Mouse (Mus musculus) thymus, postnatal 36 days (tissue): ENCODE data around the gene Atg101.
A peak's percentile ranks its signal among the peaks of the same experiment; 100 is the strongest.

Source experiments
- DNase-seq, 2 experiments: peaks; one replicate each; pipeline ENCODE4 v3.0.0; 2022; ENCODE audit warnings: mixed read lengths in 2 of 2

The Atg101 gene

DNA sequence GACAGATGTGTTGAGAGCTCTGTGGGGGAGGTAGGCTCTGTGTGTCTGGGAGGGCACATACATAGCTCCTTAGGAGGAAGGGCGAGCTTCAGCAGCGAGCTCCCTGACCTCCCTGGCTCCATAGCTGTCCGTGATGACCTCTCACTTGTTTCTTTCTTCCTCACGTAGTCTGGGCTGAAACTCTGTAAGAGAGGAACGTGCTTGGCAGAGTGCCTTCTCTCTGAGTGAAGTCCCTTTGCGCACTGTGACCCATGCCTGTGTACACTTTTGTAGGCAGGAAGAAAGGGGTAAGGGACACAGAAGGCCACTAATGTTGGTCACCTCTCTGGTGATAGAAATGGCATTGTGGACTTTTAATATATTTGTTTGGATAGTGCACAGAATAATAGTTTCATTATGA, 3.3 kb downstream of the Atg101 start:
- DNase-seq: no peak

DNA sequence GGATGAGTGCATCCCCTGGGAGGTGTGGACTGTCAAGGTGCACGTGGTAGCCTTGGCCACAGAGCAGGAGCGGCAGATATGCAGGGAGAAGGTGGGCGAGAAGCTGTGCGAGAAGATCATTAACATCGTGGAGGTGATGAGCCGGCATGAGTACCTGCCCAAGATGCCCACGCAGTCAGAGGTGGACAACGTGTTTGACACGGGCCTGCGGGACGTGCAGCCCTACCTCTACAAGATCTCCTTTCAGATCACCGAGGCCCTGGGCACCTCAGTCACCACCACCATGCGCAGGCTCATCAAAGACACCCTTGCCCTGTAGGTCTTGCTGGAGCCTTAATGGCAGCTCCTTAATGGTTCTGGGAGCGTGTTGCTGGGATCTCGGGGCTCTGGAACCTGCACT, 6.3 kb downstream of the Atg101 start:
- DNase-seq: no peak

DNA sequence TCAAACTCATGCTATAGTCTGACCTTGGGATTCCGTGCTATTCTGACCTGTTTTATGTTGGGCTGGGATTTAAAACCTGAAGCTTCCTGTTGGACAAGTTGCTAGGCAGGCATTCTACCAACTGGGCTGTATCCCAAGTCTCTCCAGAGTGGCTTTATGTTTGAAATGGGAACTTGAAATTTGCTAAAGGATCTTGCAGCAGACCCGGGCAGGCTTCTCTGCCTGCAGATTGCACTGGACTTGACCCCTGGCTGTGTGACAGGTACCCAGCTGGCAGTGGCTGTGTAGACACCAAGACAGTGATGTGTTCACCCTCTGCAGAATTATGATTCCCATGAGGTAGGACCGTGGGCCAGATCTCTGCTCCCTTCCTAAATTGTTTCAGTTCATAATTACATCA, 7.9 kb downstream of the Atg101 start:
- DNase-seq: no peak

DNA sequence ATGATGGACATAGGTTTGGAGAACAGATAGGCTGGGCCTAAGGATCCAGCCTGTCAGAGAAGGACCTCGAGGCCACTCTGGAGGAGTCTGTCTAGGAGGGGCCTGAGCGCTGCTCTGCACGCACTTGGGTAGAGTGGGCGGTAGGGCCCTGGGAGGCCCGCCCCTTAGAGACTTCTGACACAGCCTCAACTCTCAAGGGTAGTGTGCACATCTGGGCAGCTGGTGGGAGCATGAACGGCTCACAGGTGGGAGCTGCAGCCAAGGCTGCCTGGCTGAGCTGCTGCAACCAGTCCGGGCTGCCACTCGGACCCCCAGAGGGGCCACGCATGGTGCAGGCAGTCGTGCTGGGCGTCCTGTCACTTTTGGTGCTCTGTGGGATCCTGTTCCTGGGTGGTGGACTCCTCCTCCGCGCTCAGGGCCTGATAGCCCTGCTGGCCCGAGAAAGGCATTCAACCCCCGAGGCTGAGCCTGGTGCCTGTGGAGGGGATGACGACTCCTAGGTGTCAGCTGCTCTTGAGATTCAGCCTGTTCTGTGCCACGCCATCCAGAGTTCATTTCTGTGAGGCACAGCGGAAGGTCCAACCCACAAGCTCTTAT, 9.1 kb downstream of the Atg101 start, which contains the start of gene 6030408B16Rik:
Gene 6030408B16Rik (plus strand): TSS at position 188 of the 597 bp plus-strand sequence.
- no peak for DNase-seq

DNA sequence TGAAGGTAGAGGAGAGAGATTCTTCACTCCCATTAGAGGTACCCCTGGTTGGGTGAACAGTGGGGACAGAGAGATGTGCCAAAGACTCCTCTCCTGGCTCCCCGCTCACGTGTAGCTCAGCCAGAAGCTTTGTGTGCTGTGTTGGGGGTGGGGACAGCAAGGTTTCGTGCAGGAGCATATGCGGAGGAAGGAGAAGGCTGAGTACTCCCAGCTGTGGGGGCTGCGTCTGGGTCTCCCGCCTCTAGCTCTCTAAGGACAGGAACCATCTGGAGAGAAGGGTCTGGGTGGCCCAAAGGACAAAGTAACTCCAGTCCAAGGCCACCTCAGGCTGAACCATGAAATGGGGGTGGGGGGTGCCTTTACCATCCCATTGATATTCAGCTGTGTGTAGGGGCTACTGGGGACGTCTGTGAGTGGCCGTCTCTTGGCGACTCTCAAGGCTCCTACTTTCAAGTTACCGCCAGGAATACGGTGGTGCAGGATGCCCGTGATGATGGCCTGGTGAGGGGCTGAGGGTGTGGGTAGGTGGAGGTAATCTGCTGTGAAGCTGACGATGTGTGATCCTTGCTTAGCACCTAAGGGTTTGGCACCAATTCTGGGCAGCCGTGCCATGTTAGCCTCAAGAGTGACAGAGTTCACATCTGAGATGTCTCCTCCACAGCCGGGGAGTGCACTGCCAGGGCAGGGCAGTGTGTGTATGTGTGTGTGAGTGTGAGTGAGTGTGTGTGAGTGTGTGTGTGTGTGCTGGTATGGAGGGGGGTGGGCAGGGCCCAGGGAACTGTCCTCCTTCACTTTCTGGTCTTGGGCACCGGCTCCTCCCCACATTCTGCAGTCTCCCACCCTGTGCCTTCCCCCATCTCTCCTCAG, 10.2 kb downstream of the Atg101 start:
- no peak for DNase-seq

DNA sequence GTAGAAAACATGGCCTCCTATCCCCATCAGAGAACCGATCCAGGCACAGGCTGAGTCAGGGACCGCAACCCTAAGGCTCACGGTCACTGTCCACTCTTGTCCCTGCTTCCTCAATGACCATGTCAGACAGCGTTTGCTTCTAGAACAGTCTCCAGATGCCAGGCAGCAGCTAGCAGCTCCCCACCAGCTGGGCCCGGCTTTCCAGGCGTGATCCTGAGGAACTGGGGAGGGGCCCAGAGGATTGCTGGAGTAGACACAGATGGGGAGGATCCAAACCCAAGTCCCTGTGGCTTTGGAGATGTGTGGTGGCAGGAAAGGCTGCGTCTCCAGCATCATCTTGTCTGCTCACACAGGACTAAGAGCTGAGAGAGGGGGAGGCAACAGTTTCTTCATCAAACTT, 11.0 kb downstream of the Atg101 start:
- no peak for DNase-seq

DNA sequence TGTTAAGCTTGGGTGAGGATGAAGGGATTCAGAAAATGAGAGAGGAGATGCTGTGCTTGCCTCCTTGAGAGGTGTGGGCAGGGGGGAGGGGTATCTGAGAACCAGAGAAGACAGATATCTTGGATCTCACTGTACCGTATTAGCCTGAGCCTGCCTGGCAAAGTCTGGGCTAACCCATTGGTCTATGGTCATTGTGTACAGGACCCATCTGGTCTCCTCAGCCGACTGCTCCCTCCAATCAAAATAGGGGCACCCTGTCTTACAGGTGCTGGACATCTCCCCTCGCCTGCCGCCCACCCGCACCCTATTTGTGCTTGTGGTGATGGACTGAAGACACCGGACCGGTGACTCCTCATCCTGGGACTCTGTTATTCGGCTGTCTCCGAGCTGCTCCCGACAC, 11.5 kb downstream of the Atg101 start:
- no peak for DNase-seq

DNA sequence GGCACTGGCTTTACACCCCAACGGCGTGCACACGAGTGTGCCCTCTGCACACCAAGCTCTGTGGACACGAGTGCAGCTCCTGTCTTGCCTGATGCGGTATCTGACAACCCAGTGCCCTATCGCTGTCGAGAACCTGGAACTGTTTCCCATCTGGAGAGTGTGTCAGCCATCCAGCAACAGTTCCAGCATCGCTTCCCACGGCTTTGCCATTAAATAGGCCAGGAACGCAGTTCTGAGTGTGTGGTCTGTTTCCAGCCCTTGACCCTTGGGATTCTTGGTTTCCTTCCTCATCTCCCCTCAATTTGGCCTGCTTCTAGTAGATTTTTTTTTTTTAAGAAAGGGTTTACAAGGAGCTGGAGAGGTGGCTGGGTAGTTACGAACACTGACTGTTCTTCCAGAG, 12.0 kb downstream of the Atg101 start:
- no peak for DNase-seq

DNA sequence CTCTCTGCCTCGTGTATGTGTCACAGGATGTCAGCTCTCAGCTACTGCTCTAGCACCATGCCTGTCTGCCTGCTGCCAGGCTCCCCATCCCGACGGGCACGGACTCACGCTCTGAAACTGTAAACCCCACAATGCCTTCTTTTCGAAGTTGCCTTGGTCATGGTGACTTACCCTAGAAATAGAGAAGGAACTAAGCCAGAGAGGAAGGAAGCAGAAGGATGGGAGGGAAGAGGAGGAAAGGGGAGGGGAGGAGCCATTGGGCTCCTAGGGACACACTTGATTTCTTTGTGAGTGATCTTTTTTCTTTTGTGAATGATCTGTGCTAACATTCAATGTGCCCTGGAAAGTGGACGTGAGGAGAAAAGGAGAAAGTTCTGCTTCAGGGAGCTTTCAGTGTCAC, 13.9 kb downstream of the Atg101 start:
- DNase-seq: no peak

DNA sequence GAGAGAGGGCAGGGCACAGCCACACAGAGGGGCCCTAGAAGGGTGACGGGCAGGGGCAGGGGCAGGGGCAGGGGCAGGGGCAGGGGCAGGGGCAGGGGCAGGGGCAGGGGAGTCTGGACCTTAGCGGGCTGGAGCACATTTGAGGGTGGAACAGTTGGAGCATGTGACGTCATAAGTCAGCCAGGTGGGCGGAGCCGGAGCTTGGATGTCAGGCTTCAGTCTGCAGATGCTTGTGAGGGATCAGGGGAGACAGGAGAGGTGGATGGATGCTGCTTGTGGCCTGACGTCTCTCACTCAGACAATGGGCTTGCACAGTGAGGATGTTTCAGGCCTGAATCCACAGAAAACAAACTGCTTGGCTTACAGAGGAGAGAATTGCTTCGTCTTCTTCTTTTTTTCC, 14.5 kb downstream of the Atg101 start:
- DNase-seq: no peak

DNA sequence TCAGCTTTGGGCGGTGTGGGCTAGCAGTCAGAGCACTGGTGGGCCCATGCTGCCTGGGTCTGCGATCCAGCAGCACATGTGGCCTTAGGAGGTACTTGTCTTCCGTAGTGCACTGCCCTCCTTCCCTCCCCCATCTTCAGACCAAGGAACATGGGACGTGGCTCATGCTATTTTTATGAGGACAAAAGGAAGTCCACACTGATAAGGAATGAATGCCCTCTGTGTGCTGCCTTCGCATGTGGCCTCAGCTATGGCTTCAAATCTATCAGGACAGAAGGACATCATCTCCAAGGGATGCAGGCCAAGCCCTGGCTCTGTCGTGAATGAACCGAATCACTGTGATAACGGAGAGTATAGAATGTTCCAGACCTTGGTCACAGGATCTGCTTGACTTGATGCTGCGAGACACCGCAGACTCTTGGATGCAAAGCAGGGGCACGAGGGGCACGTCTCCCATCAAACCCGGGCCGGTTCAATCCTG, 15.4 kb downstream of the Atg101 start:
- DNase-seq: no peak

DNA sequence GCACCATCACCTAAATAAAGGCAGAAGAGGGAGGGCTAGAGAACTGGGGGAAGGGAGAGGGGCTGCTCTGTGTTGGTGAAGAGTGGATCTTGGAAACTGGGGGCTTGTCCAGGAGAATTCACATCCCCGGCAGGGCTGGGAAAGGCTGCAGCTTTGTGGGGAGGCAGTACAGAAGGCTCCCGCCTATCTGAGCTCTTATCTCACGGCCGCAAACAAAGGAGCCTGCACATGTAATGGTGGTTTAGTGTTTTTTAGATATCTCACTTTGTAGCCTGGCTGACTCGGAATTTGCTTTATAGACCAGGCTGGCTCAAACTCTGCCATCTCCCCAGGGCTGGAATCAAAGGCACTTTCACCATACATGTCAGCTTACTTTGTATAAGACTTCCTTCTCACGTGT, 16.1 kb downstream of the Atg101 start:
- DNase-seq: no peak

DNA sequence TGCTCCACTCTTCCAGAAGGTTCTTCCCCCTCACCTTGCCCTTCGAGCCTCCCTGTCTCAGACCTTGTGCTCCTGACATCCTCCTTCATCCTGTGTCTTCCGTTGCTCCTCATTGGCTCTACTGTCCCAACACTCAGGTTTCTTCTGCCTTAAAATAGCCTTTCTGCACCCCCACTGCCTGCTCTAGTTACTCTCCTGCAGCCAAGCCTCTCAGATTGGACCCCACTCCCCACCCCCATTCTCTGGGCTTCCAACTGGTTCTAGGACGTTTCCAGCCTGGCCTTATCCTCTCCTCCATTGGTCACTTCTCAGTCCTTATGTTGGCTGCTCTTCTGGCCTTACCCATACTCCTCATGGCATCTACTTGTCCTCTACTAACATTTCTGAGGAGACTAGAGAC, 18.1 kb downstream of the Atg101 start:
- DNase-seq: no peak

DNA sequence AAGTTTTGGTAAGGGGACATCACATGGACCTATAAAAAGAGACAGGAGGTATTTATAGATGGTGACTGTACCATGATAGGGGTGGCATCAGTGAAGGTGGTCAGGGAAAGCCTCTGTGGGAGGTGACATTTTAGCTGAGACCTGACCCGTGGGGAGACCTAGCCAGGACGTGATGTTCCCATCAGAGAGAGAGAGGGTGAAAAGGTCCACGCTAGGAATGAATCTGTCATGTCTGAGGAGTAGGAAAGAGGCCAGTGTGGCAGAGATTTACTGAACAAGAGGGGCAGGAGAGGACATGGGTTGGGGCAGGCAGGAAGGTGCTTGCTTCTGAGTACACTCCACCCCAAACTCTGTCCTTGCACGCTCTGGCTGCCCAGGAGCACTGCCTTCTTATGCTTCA, 19.8 kb downstream of the Atg101 start:
- no peak for DNase-seq

DNA sequence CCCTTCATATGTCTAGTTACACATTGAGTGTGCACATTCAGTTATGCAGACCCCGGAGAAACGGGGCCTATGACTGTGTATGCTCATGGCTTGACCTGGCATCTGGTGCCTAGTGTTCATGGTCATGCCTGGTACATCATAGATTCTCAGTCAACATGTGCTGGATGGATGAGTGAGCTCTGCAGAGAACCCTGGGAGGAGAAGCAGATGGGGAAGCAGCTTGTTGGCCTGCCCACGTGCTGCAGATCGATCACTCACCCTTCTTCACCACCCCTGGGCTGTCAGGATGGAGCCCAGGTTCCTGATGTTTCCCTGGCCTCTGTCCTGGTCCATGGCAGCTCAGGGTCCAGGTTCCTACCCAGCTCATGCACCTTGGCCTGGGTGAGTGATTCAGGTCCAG, 22.4 kb downstream of the Atg101 start:
- DNase-seq: no peak

DNA sequence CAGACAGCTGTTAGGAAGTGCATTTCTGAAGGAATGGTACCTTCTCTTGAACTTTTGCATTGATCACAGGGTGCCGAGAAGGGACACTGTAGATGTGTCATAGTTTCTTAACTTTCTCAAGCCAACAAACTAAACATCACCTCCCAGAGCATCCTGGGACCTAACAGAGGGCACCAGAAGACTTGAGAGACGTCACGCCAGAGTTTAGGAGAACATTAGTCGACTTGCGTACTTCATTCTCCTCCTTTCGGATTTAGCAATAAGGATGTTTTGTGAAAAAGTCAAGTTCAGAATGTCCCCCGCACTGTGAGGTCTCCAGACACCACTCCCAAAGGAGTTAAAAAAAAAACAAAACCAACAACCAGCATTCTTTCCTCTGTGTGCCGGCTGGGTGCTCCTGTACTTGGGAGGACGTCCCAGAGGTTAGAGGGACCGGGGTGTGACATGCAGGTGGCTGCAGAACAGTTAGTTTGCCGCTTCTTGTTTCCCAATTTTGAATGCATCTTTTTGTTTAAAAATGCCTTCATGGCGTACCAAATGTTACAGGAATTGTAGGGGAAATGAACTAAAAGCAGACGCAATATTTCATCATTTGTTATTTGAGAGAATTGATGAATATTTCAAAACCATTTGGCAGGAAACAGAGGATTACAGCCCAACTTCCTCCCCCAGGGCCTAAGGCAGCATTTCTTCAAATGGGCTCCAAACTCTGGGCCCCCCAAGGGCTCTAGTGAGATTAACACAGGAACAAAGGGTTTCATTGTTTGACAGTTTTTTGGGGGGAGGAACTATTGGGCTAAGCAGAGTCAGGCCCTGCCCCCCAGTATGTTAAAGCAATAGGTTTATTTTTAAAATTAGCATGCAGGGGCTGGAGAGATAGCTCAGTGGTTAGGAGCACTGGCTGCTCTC, 24.6 kb downstream of the Atg101 start:
- DNase-seq: no peak

DNA sequence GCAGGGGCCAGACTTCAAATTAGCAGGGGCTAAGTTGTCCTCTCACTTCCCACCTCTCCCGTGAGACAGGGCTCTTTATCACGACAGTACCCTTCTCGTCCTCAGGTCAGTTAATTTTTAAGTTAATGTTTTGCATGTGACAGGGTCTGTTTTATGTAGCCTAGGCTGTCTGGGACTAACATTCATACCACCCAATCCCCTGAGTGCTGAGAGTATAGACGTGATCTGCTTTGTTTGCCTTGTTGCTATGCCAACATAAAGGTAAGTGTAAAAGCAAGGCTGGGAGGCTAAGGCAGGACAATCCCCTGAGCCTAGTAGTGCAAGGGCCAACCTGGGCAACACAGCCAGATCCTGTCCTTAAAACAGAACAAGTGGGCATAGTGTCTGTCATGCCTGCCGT, 25.4 kb downstream of the Atg101 start:
- DNase-seq: no peak

DNA sequence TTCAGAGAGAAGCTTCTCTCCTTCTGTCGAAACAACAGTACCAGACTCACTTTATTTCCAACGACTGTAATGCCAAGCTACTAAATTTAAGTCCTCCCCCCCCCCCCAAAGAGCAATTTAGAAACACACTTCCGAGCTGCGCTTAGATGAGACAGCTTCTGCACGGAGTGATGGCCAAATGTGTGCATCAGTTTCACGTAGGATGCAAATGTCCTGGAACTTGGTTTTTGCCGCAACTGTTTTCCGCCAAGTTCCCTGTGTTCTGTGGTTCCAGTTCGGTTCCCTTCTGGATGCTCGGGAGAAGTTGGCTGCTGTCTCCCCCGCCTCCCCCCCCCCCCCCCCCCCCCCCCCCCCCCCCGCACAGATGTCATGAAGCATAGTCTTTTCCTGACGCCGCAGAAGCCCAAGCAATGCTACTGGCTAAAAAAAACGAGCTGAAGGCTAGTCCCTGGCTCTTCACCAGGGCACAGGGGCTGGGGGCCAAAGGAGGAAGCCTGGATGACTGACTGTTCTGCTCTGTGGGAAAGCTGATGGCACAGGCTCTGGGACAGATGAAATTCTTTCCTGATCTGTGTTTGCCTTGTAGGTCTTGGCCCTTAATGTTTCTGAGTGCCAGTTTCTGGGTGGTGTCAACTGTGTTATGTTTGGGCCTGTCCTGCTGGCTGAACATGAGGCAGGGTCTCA, 27.2 kb downstream of the Atg101 start:
- no peak for DNase-seq

DNA sequence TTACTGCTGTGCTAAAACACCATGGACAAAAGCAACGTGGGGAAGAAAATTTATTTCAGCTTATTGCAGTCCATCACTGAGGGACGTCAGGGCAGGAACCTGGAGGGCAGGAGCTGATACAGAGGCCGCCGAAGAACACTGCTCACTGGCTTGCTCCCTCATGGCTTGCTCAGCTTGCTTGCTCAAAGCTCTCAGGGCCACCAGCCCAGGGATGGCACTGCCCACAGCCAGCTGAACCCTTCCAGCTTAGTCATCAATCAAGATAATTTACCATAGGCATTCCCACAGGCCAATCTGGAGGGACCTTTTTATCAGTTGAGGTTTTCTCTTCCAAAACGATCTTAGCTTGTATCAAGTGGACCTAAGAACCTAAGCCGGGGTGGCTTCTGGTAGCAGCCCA, 27.9 kb downstream of the Atg101 start:
- no peak for DNase-seq

DNA sequence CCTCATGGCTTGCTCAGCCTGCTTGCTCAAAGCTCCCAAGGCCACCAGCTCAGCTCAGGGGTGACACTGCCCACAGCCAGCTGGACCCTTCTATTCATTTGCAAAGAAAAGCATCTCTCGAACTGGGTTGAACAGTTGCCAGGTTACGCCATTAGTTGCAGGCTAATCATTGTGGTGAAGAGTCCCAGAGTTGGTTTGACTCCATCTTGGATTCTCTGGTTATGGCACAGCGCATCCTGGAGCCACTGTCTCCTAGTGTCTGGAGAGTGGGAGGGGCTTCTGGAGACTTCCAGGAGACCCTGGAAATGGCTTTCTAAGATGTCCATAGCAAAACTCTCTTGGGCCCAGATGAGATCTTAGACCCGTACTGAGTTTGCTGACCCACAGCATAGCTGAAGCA, 31.3 kb downstream of the Atg101 start:
- DNase-seq: no peak

DNA sequence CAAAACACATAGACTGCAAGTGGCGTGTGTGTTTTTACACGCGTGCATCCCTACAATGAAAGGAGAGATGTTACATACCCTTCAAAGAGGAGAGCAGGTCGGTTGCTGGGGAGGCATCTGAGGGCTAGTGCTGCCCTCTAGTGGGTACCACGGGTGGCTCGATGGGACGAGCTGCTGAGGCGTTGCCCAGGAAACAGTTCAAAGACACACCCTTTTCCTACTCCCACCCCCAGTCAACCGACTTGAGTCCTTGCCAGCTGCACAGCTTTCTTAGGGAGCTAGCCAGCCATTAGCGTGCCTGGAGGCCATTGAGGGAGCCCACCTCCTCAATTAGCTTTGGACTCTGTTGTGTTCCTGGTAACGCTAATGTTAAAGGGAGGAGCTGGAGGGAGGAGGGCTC, 31.8 kb downstream of the Atg101 start:
- DNase-seq: peak; percentile 87 to 90

DNA sequence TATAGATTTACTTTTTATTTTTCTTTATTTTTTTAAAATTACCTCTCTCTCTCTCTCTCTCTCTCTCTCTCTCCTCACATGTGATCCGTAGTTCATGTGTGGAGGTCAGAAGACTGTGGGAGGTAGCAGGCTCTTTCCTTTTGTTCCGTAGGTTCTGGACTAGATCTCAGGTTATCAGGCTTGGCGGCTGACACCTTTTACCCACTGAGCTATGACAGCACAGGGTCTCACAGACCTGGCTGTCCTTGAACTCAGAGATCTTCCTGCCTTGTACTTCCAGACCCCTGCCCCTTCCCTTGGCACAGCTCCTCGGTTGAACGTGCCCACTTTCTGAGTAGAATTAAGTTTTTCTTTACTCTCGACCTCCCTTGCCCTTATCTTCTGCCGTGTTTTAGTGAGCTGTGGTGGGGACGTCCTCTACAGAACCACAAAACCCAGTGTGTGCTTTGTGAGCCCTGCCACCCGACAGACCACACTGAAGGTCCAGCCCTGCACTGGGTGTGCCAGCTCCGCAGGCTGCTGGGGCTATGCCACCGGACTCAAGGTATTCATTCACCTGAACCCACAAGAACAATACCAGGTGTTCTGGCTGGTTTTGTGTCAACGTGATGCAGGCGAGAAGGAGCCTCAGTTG, 32.3 kb downstream of the Atg101 start:
- no peak for DNase-seq
